Mouse (Mus musculus) induced T-regulatory cell, adult 2 months (primary cell): ENCODE data around the gene Macrod1.

ENCODE experiments used
- DNase-seq: peaks from one replicate; pipeline ENCODE4 v3.0.0-alpha.2; 2012; ENCODE audit warnings: low read depth

Macrod1 gene

GRCm38 (mm10) chr19:7200427-7200826 is 143.8 kb downstream of the Macrod1 start:
- no peak for DNase-seq

- DNase-seq = no peak
Measured at GRCm38 (mm10) chr19:7204898-7205297, 148.3 kb downstream of the Macrod1 start.

GRCm38 (mm10) chr19:7205326-7205725 is 148.7 kb downstream of the Macrod1 start:
- no peak for DNase-seq

GRCm38 (mm10) chr19:7205753-7206736 is 149.4 kb downstream of the Macrod1 start, which contains the start of gene Otub1:
Gene Otub1, minus strand, starts transcription at chr19:7206316.
- peak; percentile 97 for DNase-seq

- no peak for DNase-seq
Measured at GRCm38 (mm10) chr19:7209907-7210646, 153.5 kb downstream of the Macrod1 start.

- no peak for DNase-seq
Measured at GRCm38 (mm10) chr19:7212216-7212615, 155.6 kb downstream of the Macrod1 start.

- no peak for DNase-seq
Measured at GRCm38 (mm10) chr19:7213010-7213409, 156.4 kb downstream of the Macrod1 start.

GRCm38 (mm10) chr19:7214484-7214883 is 157.9 kb downstream of the Macrod1 start:
- no peak for DNase-seq

- peak; percentile 98 for DNase-seq
Measured at GRCm38 (mm10) chr19:7217162-7217925, 160.7 kb downstream of the Macrod1 start, which contains the start of gene Cox8a. Gene Cox8a, minus strand, starts transcription at chr19:7217616.

- no peak for DNase-seq
Measured at GRCm38 (mm10) chr19:7217926-7218267, 161.3 kb downstream of the Macrod1 start.

GRCm38 (mm10) chr19:7218753-7219152 is 162.1 kb downstream of the Macrod1 start:
- no peak for DNase-seq

- DNase-seq = no peak
Measured at GRCm38 (mm10) chr19:7222196-7222595, 165.6 kb downstream of the Macrod1 start.

GRCm38 (mm10) chr19:7223488-7223887 is 166.9 kb downstream of the Macrod1 start:
- DNase-seq = no peak

GRCm38 (mm10) chr19:7224253-7224652 is 167.6 kb downstream of the Macrod1 start:
- no peak for DNase-seq

- DNase-seq = no peak
Measured at GRCm38 (mm10) chr19:7225096-7225690, 168.6 kb downstream of the Macrod1 start.

GRCm38 (mm10) chr19:7226511-7226914 is 169.9 kb downstream of the Macrod1 start:
- DNase-seq = no peak

GRCm38 (mm10) chr19:7234537-7235221 is 178.1 kb downstream of the Macrod1 start:
- DNase-seq = peak; percentile 85

GRCm38 (mm10) chr19:7235461-7235860 is 178.9 kb downstream of the Macrod1 start:
- DNase-seq = no peak

- DNase-seq = no peak
Measured at GRCm38 (mm10) chr19:7236011-7236410, 179.4 kb downstream of the Macrod1 start.

- DNase-seq = no peak
Measured at GRCm38 (mm10) chr19:7236742-7237141, 180.1 kb downstream of the Macrod1 start.

GRCm38 (mm10) chr19:7239574-7239973 is 183.0 kb downstream of the Macrod1 start:
- DNase-seq = no peak
